Mouse (Mus musculus): ENCODE results near the gene Gm4707.

DNA sequence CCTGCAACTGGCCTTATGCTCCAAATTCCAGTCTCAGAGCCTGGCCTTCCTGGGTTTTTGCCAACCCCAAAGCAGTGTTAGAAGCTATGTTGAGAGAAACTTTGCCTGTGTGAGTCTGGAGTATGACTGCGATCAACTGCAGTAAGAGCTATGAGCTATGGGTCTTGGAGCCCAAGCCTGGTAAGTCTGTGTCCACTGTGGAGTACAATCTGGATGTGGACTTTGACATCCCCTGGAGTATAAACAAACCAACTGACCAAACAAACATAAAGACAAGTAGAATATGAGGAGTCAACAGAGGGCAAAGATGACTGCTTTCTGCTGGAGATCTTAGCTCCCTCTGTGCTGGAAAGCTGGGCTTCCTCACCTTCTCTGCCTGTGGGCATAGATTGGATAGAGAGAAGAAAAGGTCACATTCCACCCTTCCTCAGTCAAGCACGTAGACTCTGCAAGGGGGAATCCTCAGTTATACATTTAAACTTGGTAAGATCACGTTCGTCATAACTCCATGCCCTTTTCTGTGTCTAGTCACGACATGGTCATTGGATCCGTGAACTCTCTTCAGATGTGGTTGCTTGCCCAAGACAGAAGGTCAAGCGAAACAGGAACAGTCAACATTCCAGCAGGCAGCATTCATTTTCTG is 23.8 kb upstream of the Gm4707 start:
- TF ChIP-seq POLR2A (IDR thresholded peaks at IDR 0.05; ENCODE audit: insufficient read length, low read depth) = no peak
- no peak for TF ChIP-seq TCF12 (IDR thresholded peaks at IDR 0.05; ENCODE audit: insufficient read depth, poor library complexity, severe bottlenecking)
- TF ChIP-seq POLR2AphosphoS2 (IDR thresholded peaks at IDR 0.05; ENCODE audit: insufficient read length, low read depth) = no peak
- no peak for TF ChIP-seq E2F4 (IDR thresholded peaks at IDR 0.05; ENCODE audit: insufficient read depth)

Data from myocyte (in vitro differentiated cells).